ENCODE assay signal across 18 mouse cellular contexts in the genomic region with DNA sequence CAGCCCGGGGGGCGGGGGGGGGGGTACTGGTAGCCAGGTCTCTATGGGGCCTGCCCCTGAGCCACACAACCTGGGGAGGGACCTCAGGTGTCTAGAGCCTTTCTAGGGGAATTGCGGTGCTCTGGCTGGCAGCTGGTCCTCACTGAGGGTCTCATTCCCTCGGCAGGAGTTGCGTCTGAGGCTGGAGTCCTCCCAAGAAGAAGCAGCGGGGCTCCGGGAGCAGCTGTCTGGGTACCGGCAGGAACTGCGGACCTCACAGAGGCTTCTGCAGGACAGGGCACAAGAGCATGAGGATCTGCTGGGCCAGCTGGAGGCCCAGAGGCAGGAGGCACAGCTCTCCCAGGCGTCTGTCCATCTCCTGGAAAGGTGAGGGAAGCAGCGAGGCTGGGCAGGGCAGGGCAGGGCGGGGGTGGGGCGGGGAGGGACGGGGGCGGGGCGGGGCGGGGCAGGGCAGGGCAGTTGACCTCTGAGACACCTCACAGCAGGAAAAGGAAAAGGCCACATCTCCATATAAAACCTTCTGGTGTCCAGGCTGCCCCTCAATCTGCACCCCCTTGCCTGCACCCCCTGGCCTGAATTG. TPM values are rescaled to one million over a fixed set of nuclear protein-coding genes. Genes with fewer than 3 reads are reported as not detected.
DNase-seq lines count a peak whose midpoint lies in the region; ATAC-seq and TF ChIP-seq lines count a peak whose summit lies in the region.
"Had no signal": no experiment of that assay in that cellular context is flagged by ENCODE, and none has a peak within 500 bp of the region (broad histone marks: within the 10 kb centered on the region; RNA-seq: fewer than 3 reads in every experiment).

No protein-coding gene starts in this region.

- TF ChIP-seq CTCF in midbrain, postnatal 0 days (IDR thresholded peaks at IDR 0.05) = no peak

- H3K36me3 ChIP-seq in heart, embryonic 12.5 days = no peaks in the 10 kb centered on the region
- no peaks in the 10 kb centered on the region for H3K36me3 ChIP-seq in midbrain, embryonic 12.5 days
- no peaks in the 10 kb centered on the region for H3K36me3 ChIP-seq in midbrain, postnatal 0 days (ENCODE audit: insufficient read depth, low read length)
- no peaks in the 10 kb centered on the region for H3K36me3 ChIP-seq in intestine, embryonic 16.5 days (ENCODE audit: control insufficient read depth, insufficient read depth, low read length)
- H3K36me3 ChIP-seq in stomach, embryonic 14.5 days (ENCODE audit: control insufficient read depth, insufficient read depth, low read length) = no peaks in the 10 kb centered on the region
- H3K36me3 ChIP-seq: liver, embryonic 13.5 days; stomach, embryonic 15.5 days had no signal

- 8% methylated on average over 14 of the region's 17 CpGs for WGBS in heart, embryonic 12.5 days
- WGBS in midbrain, embryonic 12.5 days = 6% methylated on average over 12 of the region's 17 CpGs
- 12% methylated on average over 9 of the region's 17 CpGs for WGBS in midbrain, postnatal 0 days
- 10% methylated on average over 11 of the region's 17 CpGs for WGBS in intestine, embryonic 16.5 days
- WGBS in stomach, embryonic 14.5 days = 12% methylated on average over 11 of the region's 17 CpGs

- 0 out of 2 replicates have a peak, but pooled peaks cover 4% of the 10 kb centered on the region for H3K4me1 ChIP-seq in heart, embryonic 12.5 days (replicated peaks)
- H3K4me1 ChIP-seq in midbrain, embryonic 12.5 days = peaks cover 5% of the 10 kb centered on the region; the same call in 1 of the 2 replicates
- H3K4me1 ChIP-seq in midbrain, postnatal 0 days (ENCODE audit: insufficient read depth, low read length) = no peaks in the 10 kb centered on the region
- H3K4me1 ChIP-seq in intestine, embryonic 16.5 days (ENCODE audit: control insufficient read depth, insufficient read depth, low read length) = no peaks in the 10 kb centered on the region
- H3K4me1 ChIP-seq in stomach, embryonic 14.5 days (ENCODE audit: control insufficient read depth, insufficient read depth, low read length) = 0 out of 2 replicates have a peak, but pooled peaks cover 3% of the 10 kb centered on the region
- H3K4me1 ChIP-seq: liver, embryonic 13.5 days; stomach, embryonic 15.5 days had no signal

- H3K4me3 ChIP-seq in heart, embryonic 12.5 days = no peak overlapping the region
- H3K4me3 ChIP-seq in midbrain, embryonic 12.5 days = no peak overlapping the region
- H3K4me3 ChIP-seq in midbrain, postnatal 0 days (ENCODE audit: low read depth, low read length) = no peak overlapping the region
- H3K4me3 ChIP-seq in intestine, embryonic 16.5 days (ENCODE audit: low read length) = no peak overlapping the region
- no peak overlapping the region for H3K4me3 ChIP-seq in stomach, embryonic 14.5 days (ENCODE audit: low read depth, low read length)
- H3K4me3 ChIP-seq: liver, embryonic 13.5 days; stomach, embryonic 15.5 days had no signal

- H3K27me3 ChIP-seq in heart, embryonic 12.5 days (replicated peaks) = peaks cover 81% of the 10 kb centered on the region
- H3K27me3 ChIP-seq in midbrain, embryonic 12.5 days = peaks cover 31% of the 10 kb centered on the region
- peaks cover 5% of the 10 kb centered on the region; the same call in 1 of the 2 replicates for H3K27me3 ChIP-seq in midbrain, postnatal 0 days (ENCODE audit: insufficient read depth, low read length)
- H3K27me3 ChIP-seq in intestine, embryonic 16.5 days (replicated peaks; ENCODE audit: control insufficient read depth, insufficient read depth, low read length) = 0 out of 2 replicates have a peak, but pooled peaks cover 5% of the 10 kb centered on the region
- H3K27me3 ChIP-seq in stomach, embryonic 14.5 days (ENCODE audit: control insufficient read depth, insufficient read depth, low read length) = no peaks in the 10 kb centered on the region

- no peak for ATAC-seq in heart, embryonic 12.5 days (ENCODE audit: insufficient number of reproducible peaks, low FRiP score)
- ATAC-seq in midbrain, embryonic 12.5 days (ENCODE audit: low FRiP score, low read depth) = no peak
- ATAC-seq in midbrain, postnatal 0 days (ENCODE audit: low FRiP score) = no peak
- ATAC-seq in intestine, embryonic 16.5 days = peak; percentile 67
- no peak; the same call in 1 of the 2 replicates for ATAC-seq in stomach, embryonic 14.5 days (ENCODE audit: insufficient number of reproducible peaks, insufficient read depth, low FRiP score, low read depth)

- H3K9me3 ChIP-seq in heart, embryonic 12.5 days (replicated peaks) = peaks cover 9% of the 10 kb centered on the region; the same call in 1 of the 2 replicates
- no peaks in the 10 kb centered on the region for H3K9me3 ChIP-seq in midbrain, embryonic 12.5 days
- H3K9me3 ChIP-seq in midbrain, postnatal 0 days (ENCODE audit: low read length) = no peaks in the 10 kb centered on the region
- H3K9me3 ChIP-seq in intestine, embryonic 16.5 days (ENCODE audit: control insufficient read depth, low read length) = no peaks in the 10 kb centered on the region; the same call in 1 of the 2 replicates
- H3K9me3 ChIP-seq in stomach, embryonic 14.5 days (ENCODE audit: control insufficient read depth, low read depth, low read length) = no peaks in the 10 kb centered on the region
- H3K9me3 ChIP-seq: liver, embryonic 13.5 days; stomach, embryonic 15.5 days had no signal

- DNase-seq in heart, adult 9 months (ENCODE audit: low spot score in 2 of 2) = no peak
- DNase-seq in midbrain, postnatal 0 days (ENCODE audit: low spot score) = no peak
- DNase-seq in layer of hippocampus, postnatal 25 days (ENCODE audit: extremely low spot score in 1 of 2, low spot score in 1 of 2) = no peak
- DNase-seq in left cerebral cortex, postnatal 14 days (ENCODE audit: low spot score in 2 of 2) = no peak
- DNase-seq: cerebellum, adult 8-10 months; heart, adult 11 months; layer of hippocampus, postnatal 36 days; liver, embryonic 13.5 days had no signal

- intact Hi-C loops in left cerebral cortex, postnatal 14 days (cut with DNase I) = no loop called here

- 0 out of 2 replicates have a peak overlapping the region, but pooled peaks have one; percentile 14 for H3K4me2 ChIP-seq in heart, embryonic 12.5 days
- peak overlapping the region; percentile 19; the same call in 1 of the 2 replicates for H3K4me2 ChIP-seq in midbrain, embryonic 12.5 days (replicated peaks)
- H3K4me2 ChIP-seq in midbrain, postnatal 0 days (ENCODE audit: low read depth, low read length, poor library complexity, severe bottlenecking) = no peak overlapping the region
- peak overlapping the region; percentile 9; the same call in 1 of the 2 replicates for H3K4me2 ChIP-seq in intestine, embryonic 16.5 days (ENCODE audit: low read depth, low read length)
- peak overlapping the region; percentile 14; the same call in 1 of the 2 replicates for H3K4me2 ChIP-seq in stomach, embryonic 14.5 days (replicated peaks; ENCODE audit: low read depth, low read length)
- H3K4me2 ChIP-seq: liver, embryonic 13.5 days; stomach, embryonic 15.5 days had no signal

- H3K27ac ChIP-seq in heart, embryonic 12.5 days (ENCODE audit: poor library complexity, severe bottlenecking) = no peak overlapping the region
- no peak overlapping the region for H3K27ac ChIP-seq in midbrain, embryonic 12.5 days (replicated peaks)
- no peak overlapping the region for H3K27ac ChIP-seq in midbrain, postnatal 0 days (ENCODE audit: low read depth, low read length)
- no peak overlapping the region for H3K27ac ChIP-seq in intestine, embryonic 16.5 days (ENCODE audit: low read length)
- H3K27ac ChIP-seq in stomach, embryonic 14.5 days (ENCODE audit: low read length) = no peak overlapping the region
- H3K27ac ChIP-seq: liver, embryonic 13.5 days; stomach, embryonic 15.5 days had no signal

- no peak overlapping the region for H3K9ac ChIP-seq in heart, embryonic 12.5 days
- no peak overlapping the region for H3K9ac ChIP-seq in midbrain, embryonic 12.5 days (replicated peaks)
- no peak overlapping the region for H3K9ac ChIP-seq in midbrain, postnatal 0 days (replicated peaks; ENCODE audit: low read length, poor library complexity, severe bottlenecking)
- no peak overlapping the region for H3K9ac ChIP-seq in intestine, embryonic 16.5 days (ENCODE audit: low read depth, low read length)
- no peak overlapping the region for H3K9ac ChIP-seq in stomach, embryonic 14.5 days (replicated peaks; ENCODE audit: low read depth, low read length)
- H3K9ac ChIP-seq: liver, embryonic 13.5 days; stomach, embryonic 15.5 days had no signal

RNA-seq across cellular contexts. Expression of a gene that starts 22.3 kb away (rescaled TPM):
- polyA plus RNA-seq in heart, embryonic 12.5 days (2016; fragmentation: Nextera tagmentation; extraction: Ambion mirVana) = 0.11 and 0.17 TPM in 2 replicates
- polyA plus RNA-seq in midbrain, embryonic 12.5 days (2016; fragmentation: Nextera tagmentation; extraction: Ambion mirVana) = 0.16 and 0.18 TPM in 2 replicates
- total RNA-seq in midbrain, postnatal 0 days (2014; rRNA removed) = 1.2 and 1.4 TPM in 2 replicates
- polyA plus RNA-seq in midbrain, postnatal 0 days (2015; fragmentation: Nextera tagmentation; extraction: Ambion mirVana) = 0.54 and 0.84 TPM in 2 replicates
- polyA plus RNA-seq in intestine, embryonic 16.5 days (2015; fragmentation: Nextera tagmentation; extraction: Ambion mirVana) = 0.05 and 0.07 TPM in 2 replicates
- 0.10 and 0.23 TPM in 2 replicates for polyA plus RNA-seq in stomach, embryonic 14.5 days (2014; fragmentation: Nextera tagmentation; extraction: Ambion mirVana)
- under 1 TPM; 0.17 to 0.35 TPM for total RNA-seq in layer of hippocampus, postnatal 25 days (2021)
- total RNA-seq in left cerebral cortex, postnatal 14 days (2021) = under 1 TPM; 0.07 to 0.19 TPM
- total RNA-seq: monocyte, adult 5-6 weeks had no signal
- polyA plus RNA-seq: liver, embryonic 13.5 days had no signal

RNA-seq across cellular contexts. Expression of a gene that starts 30.1 kb away (rescaled TPM):
- polyA plus RNA-seq in heart, embryonic 12.5 days (2016; fragmentation: Nextera tagmentation; extraction: Ambion mirVana) = not detected in 2 replicates
- 0.25 and 0.32 TPM in 2 replicates for polyA plus RNA-seq in midbrain, embryonic 12.5 days (2016; fragmentation: Nextera tagmentation; extraction: Ambion mirVana)
- 0.88 TPM in 1 of 2 replicates, not detected in the other for total RNA-seq in midbrain, postnatal 0 days (2014; rRNA removed)
- polyA plus RNA-seq in midbrain, postnatal 0 days (2015; fragmentation: Nextera tagmentation; extraction: Ambion mirVana) = 0.07 and 0.10 TPM in 2 replicates
- polyA plus RNA-seq in intestine, embryonic 16.5 days (2015; fragmentation: Nextera tagmentation; extraction: Ambion mirVana) = 16.8 and 20.0 TPM in 2 replicates
- polyA plus RNA-seq in stomach, embryonic 14.5 days (2014; fragmentation: Nextera tagmentation; extraction: Ambion mirVana) = 2.6 TPM in 2 replicates
- not detected for total RNA-seq in layer of hippocampus, postnatal 25 days (2021)
- not detected for total RNA-seq in left cerebral cortex, postnatal 14 days (2021)
- total RNA-seq: heart, postnatal 25 days; layer of hippocampus, postnatal 36 days; monocyte, adult 5-6 weeks had no signal

RNA-seq across cellular contexts. Expression of a gene that starts 44.8 kb away (rescaled TPM):
- polyA plus RNA-seq in heart, embryonic 12.5 days (2016; fragmentation: Nextera tagmentation; extraction: Ambion mirVana) = 7.2 and 8.1 TPM in 2 replicates
- polyA plus RNA-seq in midbrain, embryonic 12.5 days (2016; fragmentation: Nextera tagmentation; extraction: Ambion mirVana) = 13.1 and 15.3 TPM in 2 replicates
- total RNA-seq in midbrain, postnatal 0 days (2014; rRNA removed) = 19.9 and 24.4 TPM in 2 replicates
- polyA plus RNA-seq in midbrain, postnatal 0 days (2015; fragmentation: Nextera tagmentation; extraction: Ambion mirVana) = 4.7 and 5.1 TPM in 2 replicates
- polyA plus RNA-seq in intestine, embryonic 16.5 days (2015; fragmentation: Nextera tagmentation; extraction: Ambion mirVana) = 2.3 and 2.6 TPM in 2 replicates
- polyA plus RNA-seq in stomach, embryonic 14.5 days (2014; fragmentation: Nextera tagmentation; extraction: Ambion mirVana) = 4.8 and 8.6 TPM in 2 replicates
- total RNA-seq in layer of hippocampus, postnatal 25 days (2021) = 1 to 10 TPM; 3.8 to 8.1 TPM
- total RNA-seq in left cerebral cortex, postnatal 14 days (2021) = 1 to 10 TPM; 7.7 to 8.2 TPM

RNA-seq across cellular contexts. Expression of a gene that starts 55.8 kb away (rescaled TPM):
- not detected in 2 replicates for polyA plus RNA-seq in heart, embryonic 12.5 days (2016; fragmentation: Nextera tagmentation; extraction: Ambion mirVana)
- not detected in 2 replicates for polyA plus RNA-seq in midbrain, embryonic 12.5 days (2016; fragmentation: Nextera tagmentation; extraction: Ambion mirVana)
- not detected in 2 replicates for total RNA-seq in midbrain, postnatal 0 days (2014; rRNA removed)
- polyA plus RNA-seq in midbrain, postnatal 0 days (2015; fragmentation: Nextera tagmentation; extraction: Ambion mirVana) = not detected in 2 replicates
- 0.73 and 1.1 TPM in 2 replicates for polyA plus RNA-seq in intestine, embryonic 16.5 days (2015; fragmentation: Nextera tagmentation; extraction: Ambion mirVana)
- polyA plus RNA-seq in stomach, embryonic 14.5 days (2014; fragmentation: Nextera tagmentation; extraction: Ambion mirVana) = not detected in 2 replicates
- total RNA-seq in layer of hippocampus, postnatal 25 days (2021) = not detected
- not detected for total RNA-seq in left cerebral cortex, postnatal 14 days (2021)
- total RNA-seq: heart, postnatal 25 days; layer of hippocampus, postnatal 36 days; monocyte, adult 5-6 weeks had no signal
- polyA plus RNA-seq: brain, embryonic 14.5 days; kidney, embryonic 16.5 days; urinary bladder, adult 2 months had no signal
